Mouse (Mus musculus) myocyte (in vitro differentiated cells): Measurements from ENCODE around the gene Cd300a. TPM values are rescaled to one million over a fixed set of nuclear protein-coding genes. Genes with fewer than 3 reads are reported as not detected.

Experiments
- H3K27me3 ChIP-seq: one replicate; pipeline ENCODE4 v1.6.1; 2011; ENCODE audit not compliant: control insufficient read depth, insufficient read depth, insufficient read length
- H3K36me3 ChIP-seq: one replicate; pipeline ENCODE4 v1.6.1; 2011; ENCODE audit not compliant: control insufficient read depth, insufficient read depth
- H3K4me2 ChIP-seq: one replicate; pipeline ENCODE4 v1.6.1; 2011; ENCODE audit warnings: low read depth, control low read depth
- H3K4me3 ChIP-seq: one replicate; pipeline ENCODE4 v1.5.1; 2011; ENCODE audit warnings: mild to moderate bottlenecking, control low read depth, moderate library complexity
- H3K79me2 ChIP-seq: one replicate; pipeline ENCODE4 v1.6.1; 2011; ENCODE audit not compliant: control insufficient read depth, insufficient read depth
- H3ac ChIP-seq: one replicate; pipeline ENCODE4 v1.6.1; 2011; ENCODE audit not compliant: control insufficient read depth, insufficient read length
- CEBPB ChIP-seq: IDR thresholded peaks from 2 replicates; pipeline ENCODE4 v1.6.1; 2011; ENCODE audit warnings: mild to moderate bottlenecking, moderate library complexity; ENCODE audit not compliant: poor library complexity, insufficient read depth, severe bottlenecking
- E2F4 ChIP-seq: IDR thresholded peaks from one replicate; pipeline ENCODE4 v1.6.1; 2011; ENCODE audit warnings: mild to moderate bottlenecking, control low read depth, moderate library complexity; ENCODE audit not compliant: insufficient read depth
- MAX ChIP-seq: IDR thresholded peaks from one replicate; pipeline ENCODE4 v1.6.1; 2011; ENCODE audit warnings: low read depth, mild to moderate bottlenecking, control low read depth
- MYOD1 ChIP-seq, 3 experiments: IDR thresholded peaks; one replicate each; pipeline ENCODE4 v1.6.1; 2011; ENCODE audit warnings: control low read depth in 2 of 3, low read depth in 2 of 3, mild to moderate bottlenecking in 2 of 3, moderate library complexity in 1 of 3; ENCODE audit not compliant: insufficient read length in 2 of 3, control insufficient read depth in 1 of 3
- MYOG ChIP-seq, 3 experiments: IDR thresholded peaks; one replicate each; pipeline ENCODE4 v1.6.1; 2011; ENCODE audit warnings: control low read depth in 2 of 3, low read depth in 2 of 3, mild to moderate bottlenecking in 2 of 3; ENCODE audit not compliant: insufficient read length in 2 of 3, control insufficient read depth in 1 of 3, insufficient read depth in 1 of 3
- POLR2A ChIP-seq: IDR thresholded peaks from one replicate; pipeline ENCODE4 v1.6.1; 2011; ENCODE audit warnings: low read depth, mild to moderate bottlenecking, control low read depth, moderate library complexity; ENCODE audit not compliant: insufficient read length
- POLR2AphosphoS2 ChIP-seq: IDR thresholded peaks from one replicate; pipeline ENCODE4 v1.6.1; 2011; ENCODE audit warnings: low read depth, control low read depth; ENCODE audit not compliant: insufficient read length
- REST ChIP-seq: IDR thresholded peaks from one replicate; pipeline ENCODE4 v1.6.1; 2011; ENCODE audit warnings: mild to moderate bottlenecking, control low read depth, moderate library complexity; ENCODE audit not compliant: insufficient read depth, insufficient read length
- SRF ChIP-seq: IDR thresholded peaks from one replicate; pipeline ENCODE4 v1.6.1; 2011; ENCODE audit warnings: low read depth; ENCODE audit not compliant: control insufficient read depth, insufficient read length
- TCF12 ChIP-seq: IDR thresholded peaks from one replicate; pipeline ENCODE4 v1.6.1; 2011; ENCODE audit warnings: mild to moderate bottlenecking, control low read depth; ENCODE audit not compliant: poor library complexity, insufficient read depth, severe bottlenecking
- TCF3 ChIP-seq: IDR thresholded peaks from one replicate; pipeline ENCODE4 v1.6.1; 2011; ENCODE audit warnings: low read depth, control low read depth; ENCODE audit not compliant: insufficient read length
- USF1 ChIP-seq: IDR thresholded peaks from one replicate; pipeline ENCODE4 v1.6.1; 2011; ENCODE audit warnings: low read depth, mild to moderate bottlenecking, control low read depth, moderate library complexity
- polyA plus RNA-seq: library from polyadenylated mRNA; unstranded; fragments of >200 nt; fragmentation: generic; extraction: Trizol; gene quantifications from one replicate; pipeline ENCODE4 v1.2.1, GENCODE M21; 2012; ENCODE audit warnings: missing spikeins

Gene Cd300a
- polyA plus RNA-seq, 1 experiment: 0.40 TPM

- TF ChIP-seq CEBPB: no peak
- TF ChIP-seq USF1: no peak
- no peak for TF ChIP-seq E2F4
- no peak for TF ChIP-seq MAX
- TF ChIP-seq POLR2A: no peak
- no peak for TF ChIP-seq POLR2AphosphoS2
- no peak for TF ChIP-seq MYOD1 (IDR thresholded peaks at IDR 0.05; ENCODE audit: control insufficient read depth in 1 of 3, insufficient read length in 2 of 3, low read depth in 2 of 3)
- no peak for TF ChIP-seq TCF12
- TF ChIP-seq TCF3: no peak
- TF ChIP-seq REST: no peak
- no peak for TF ChIP-seq MYOG (IDR thresholded peaks at IDR 0.05; ENCODE audit: control insufficient read depth in 1 of 3, insufficient read depth in 1 of 3, insufficient read length in 2 of 3, low read depth in 2 of 3)
- no peak for TF ChIP-seq SRF
- Histone ChIP-seq H3K27me3 (no peaks in the 10 kb centered on the region), H3K79me2 (no peaks in the 10 kb centered on the region), H3ac (no peak overlapping the region), H3K4me2 (no peak overlapping the region), H3K36me3 (no peaks in the 10 kb centered on the region), H3K4me3 (no peak overlapping the region)
Measured at GRCm38 (mm10) chr11:114866486-114867360, 23.1 kb upstream of the Cd300a start.

- H3K36me3 ChIP-seq: no peaks in the 10 kb centered on the region
- no peaks in the 10 kb centered on the region for H3K79me2 ChIP-seq
- no peaks in the 10 kb centered on the region for H3K27me3 ChIP-seq
- TF ChIP-seq SRF (no peak), TCF12 (no peak), TCF3 (no peak), USF1 (no peak)
- H3ac ChIP-seq: no peak overlapping the region
- no peak overlapping the region for H3K4me3 ChIP-seq
- no peak overlapping the region for H3K4me2 ChIP-seq
Measured at GRCm38 (mm10) chr11:114867361-114868235, 22.2 kb upstream of the Cd300a start.

GRCm38 (mm10) chr11:114868280-114868679 lies 21.6 kb upstream of the Cd300a start:
- Histone ChIP-seq H3K79me2 (no peaks in the 10 kb centered on the region), H3K27me3 (no peaks in the 10 kb centered on the region)

GRCm38 (mm10) chr11:114869787-114870186 lies 20.1 kb upstream of the Cd300a start:
- H3K36me3 ChIP-seq: no peaks in the 10 kb centered on the region
- H3K4me2 ChIP-seq: no peak overlapping the region
- no peaks in the 10 kb centered on the region for H3K27me3 ChIP-seq
- H3ac ChIP-seq: no peak overlapping the region
- H3K79me2 ChIP-seq: no peaks in the 10 kb centered on the region
- no peak overlapping the region for H3K4me3 ChIP-seq
- no peak for TF ChIP-seq MYOD1 (IDR thresholded peaks at IDR 0.05; ENCODE audit: control insufficient read depth in 1 of 3, insufficient read length in 2 of 3, low read depth in 2 of 3)

More at GRCm38 (mm10) chr11:114868280-114868679, 21.6 kb upstream of the Cd300a start:
- Histone ChIP-seq H3K4me2 (no peak overlapping the region), H3K36me3 (no peaks in the 10 kb centered on the region), H3ac (no peak overlapping the region), H3K4me3 (no peak overlapping the region)
- no peak for TF ChIP-seq MAX
- no peak for TF ChIP-seq MYOD1 (IDR thresholded peaks at IDR 0.05; ENCODE audit: control insufficient read depth in 1 of 3, insufficient read length in 2 of 3, low read depth in 2 of 3)
- no peak for TF ChIP-seq POLR2AphosphoS2
- no peak for TF ChIP-seq SRF
- no peak for TF ChIP-seq CEBPB
- TF ChIP-seq REST: no peak
- no peak for TF ChIP-seq POLR2A
- no peak for TF ChIP-seq TCF3

- Histone ChIP-seq H3K27me3 (no peaks in the 10 kb centered on the region), H3K4me3 (no peak overlapping the region), H3ac (no peak overlapping the region), H3K36me3 (no peaks in the 10 kb centered on the region), H3K79me2 (no peaks in the 10 kb centered on the region), H3K4me2 (no peak overlapping the region)
- TF ChIP-seq E2F4 (no peak), TCF3 (no peak), CEBPB (no peak), USF1 (no peak), MYOD1 (IDR thresholded peaks at IDR 0.05; ENCODE audit: control insufficient read depth in 1 of 3, insufficient read length in 2 of 3, low read depth in 2 of 3) (no peak), POLR2AphosphoS2 (no peak), TCF12 (no peak)
Measured at GRCm38 (mm10) chr11:114871540-114871939, 18.3 kb upstream of the Cd300a start.
